Mouse (Mus musculus) megakaryocyte, embryonic 14.5 days (primary cell): Measurements from ENCODE around the gene Noxo1.
"Not testable (repeated sequence)": the region's sequence is repeated elsewhere in the genome, so short reads cannot be mapped to it uniquely, and the experiment has no call there.

Experiments used
- FLI1 ChIP-seq: IDR thresholded peaks from 2 replicates; pipeline ENCODE4 v1.6.1; 2012; ENCODE audit warnings: low read length, inconsistent platforms, mixed read lengths
- GATA1 ChIP-seq: IDR thresholded peaks from 3 replicates; pipeline ENCODE4 v1.6.1; 2012; ENCODE audit warnings: mixed read lengths, low read length, inconsistent platforms, borderline replicate concordance

DNA sequence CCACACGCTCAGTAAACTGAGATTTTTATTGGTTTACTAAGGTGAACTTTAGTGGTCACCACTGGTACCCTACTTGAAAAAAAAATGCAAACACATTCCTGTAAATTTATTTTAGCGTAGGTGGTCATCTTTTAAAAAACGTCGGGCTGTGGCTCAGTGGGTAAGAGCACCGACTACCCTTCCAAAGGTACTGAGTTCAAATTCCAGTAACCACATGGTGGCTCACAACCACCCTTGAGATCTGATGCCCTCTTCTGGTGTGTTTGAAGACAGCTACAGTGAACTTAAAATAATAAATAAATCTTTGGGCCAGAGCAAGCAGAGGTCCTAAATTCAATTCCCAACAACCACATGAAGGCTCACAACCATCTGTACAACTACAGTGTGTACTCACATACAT, 22.9 kb downstream of the Noxo1 start:
- TF ChIP-seq FLI1, GATA1: not testable (repeated sequence)
